Mouse (Mus musculus) embryonic fibroblast, embryonic 13.5 days (primary cell): Measurements from ENCODE around the gene Slc1a4.

Source experiments
- CTCF ChIP-seq: IDR thresholded peaks from 2 replicates; pipeline ENCODE4 v1.5.1; 2011; ENCODE audit warnings: mild to moderate bottlenecking, control low read depth, low read length, moderate library complexity, borderline replicate concordance; ENCODE audit not compliant: insufficient read depth
- POLR2A ChIP-seq: IDR thresholded peaks from 2 replicates; pipeline ENCODE4 v1.6.1; 2011; ENCODE audit warnings: low read depth, mild to moderate bottlenecking, control low read depth, low read length, moderate library complexity

DNA sequence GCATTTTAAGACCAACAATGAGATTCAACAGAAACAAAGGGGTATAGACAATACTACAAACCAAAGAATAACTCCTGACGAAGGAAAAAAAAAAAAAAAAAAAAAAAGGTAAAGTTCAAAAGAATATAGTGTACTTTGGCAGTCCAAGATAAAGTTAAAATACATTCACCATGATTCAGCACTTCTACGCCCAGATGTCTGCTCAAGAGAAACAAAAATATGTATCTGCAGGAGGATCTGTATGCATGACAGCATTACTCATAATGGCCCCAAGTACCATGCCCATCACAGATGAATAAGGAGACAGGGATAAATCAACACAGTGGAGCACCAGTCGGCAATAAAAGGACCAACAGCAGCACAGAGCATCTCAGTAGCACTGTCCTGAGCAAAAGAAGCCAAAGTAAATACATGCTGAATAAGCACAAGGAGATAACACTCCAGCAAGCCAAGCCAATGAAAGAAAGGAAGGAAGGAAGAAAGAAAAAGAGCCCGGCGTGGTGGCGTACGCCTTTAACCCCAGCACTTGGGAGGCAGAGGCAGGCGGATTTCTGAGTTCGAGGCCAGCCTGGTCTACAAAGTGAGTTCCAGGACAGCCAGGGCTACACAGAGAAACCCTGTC, 7.3 kb downstream of the Slc1a4 start:
- no peak for TF ChIP-seq POLR2A
- TF ChIP-seq CTCF, result no peak
